ENCODE assay signal across 9 mouse cellular contexts in the genomic region with DNA sequence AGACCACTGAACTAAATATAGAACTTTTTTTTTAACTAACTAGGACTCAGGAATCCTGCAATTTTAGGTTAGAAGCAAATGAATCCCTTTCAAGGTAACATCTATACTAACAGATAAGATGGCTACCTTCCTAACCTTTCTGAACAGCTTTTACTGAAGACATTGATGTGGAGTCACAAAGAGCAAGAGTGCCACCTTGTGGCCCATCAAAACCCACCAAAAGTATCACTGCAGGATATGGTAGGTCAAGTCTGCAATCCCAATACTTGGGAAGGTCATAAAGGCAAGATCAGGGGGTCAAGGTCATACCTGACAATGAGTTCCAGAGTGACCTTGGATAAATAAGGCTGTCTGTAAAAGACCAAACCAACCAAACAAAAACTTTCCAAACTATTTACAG. TPM values are rescaled to one million over a fixed set of nuclear protein-coding genes. Genes with fewer than 3 reads are reported as not detected.
DNase-seq lines count a peak whose midpoint lies in the region; ATAC-seq lines count a peak whose summit lies in the region.
"Had no signal": no experiment of that assay in that cellular context is flagged by ENCODE, and none has a peak within 500 bp of the region (broad histone marks: within the 10 kb centered on the region; RNA-seq: fewer than 3 reads in every experiment).

No protein-coding gene starts in this region.

- no peak for ATAC-seq in liver, embryonic 13.5 days (ENCODE audit: low read depth)
- ATAC-seq in erythroid progenitor cell, adult 5-6 weeks (replicated peaks; ENCODE audit: low FRiP score, poor library complexity, severe bottlenecking) = no peak

- no peak overlapping the region for H3K4me3 ChIP-seq in liver, embryonic 13.5 days (replicated peaks)

- no peaks in the 10 kb centered on the region for H3K4me1 ChIP-seq in liver, embryonic 13.5 days (replicated peaks)

- intact Hi-C loops in left cerebral cortex, postnatal 36 days (cut with DNase I) = no loop called here
- intact Hi-C loops in heart, postnatal 36 days (cut with DNase I) = loop anchor here (1.0 to 5.0 kb wide), 2 partner anchors 79 to 273 kb away; no protein-coding TSS in a partner anchor

- peak; percentile 14 to 22 for DNase-seq in left cerebral cortex, adult 18-20 months (ENCODE audit: low spot score in 2 of 2)
- no peak for DNase-seq in left cerebral cortex, postnatal 36 days (ENCODE audit: low spot score in 2 of 2)
- DNase-seq in NIH3T3 (ENCODE audit: low read depth) = peak; percentile 68
- peak; percentile 24 for DNase-seq in cerebellum, adult 11-12 months
- peak; percentile 29 to 43 for DNase-seq in heart, postnatal 36 days
- DNase-seq in liver, embryonic 13.5 days = peak; percentile 8
- DNase-seq in retina, postnatal 7 days (ENCODE audit: low read depth, low spot score) = peak; percentile 37

- no peak overlapping the region for H3K27ac ChIP-seq in liver, embryonic 13.5 days
- H3K27ac ChIP-seq: macrophage had no signal

- no peaks in the 10 kb centered on the region for H3K27me3 ChIP-seq in liver, embryonic 13.5 days

- no peak overlapping the region for H3K4me2 ChIP-seq in liver, embryonic 13.5 days

- no peak overlapping the region for H3K9ac ChIP-seq in liver, embryonic 13.5 days

- no peaks in the 10 kb centered on the region for H3K9me3 ChIP-seq in liver, embryonic 13.5 days (replicated peaks)

- peaks cover 17% of the 10 kb centered on the region; the same call in 1 of the 2 replicates for H3K36me3 ChIP-seq in liver, embryonic 13.5 days

RNA-seq across cellular contexts. Expression of a gene that starts 28.9 kb away (rescaled TPM):
- total RNA-seq in left cerebral cortex, adult 18-20 months (2021) = 10 to 100 TPM; 18.8 to 19.5 TPM
- total RNA-seq in left cerebral cortex, postnatal 36 days (2021) = 10 to 100 TPM; 14.6 to 23.4 TPM
- total RNA-seq in heart, postnatal 36 days (2021) = 1 to 10 TPM; 8.3 to 8.8 TPM
- polyA plus RNA-seq in liver, embryonic 13.5 days (2015; fragmentation: Nextera tagmentation; extraction: Ambion mirVana) = 8.6 and 10.0 TPM in 2 replicates
- 5.4 and 8.3 TPM in 2 replicates for total RNA-seq in erythroid progenitor cell, adult 5-6 weeks (2015; ENCODE audit: low replicate concordance)
- total RNA-seq in erythroid progenitor cell, adult 5-6 weeks (2017; ENCODE audit: low replicate concordance) = 8.2 and 10.3 TPM in 2 replicates

RNA-seq across cellular contexts. Expression of a gene that starts 40.2 kb away (rescaled TPM):
- 100 to 1,000 TPM; 143 to 155 TPM for total RNA-seq in left cerebral cortex, adult 18-20 months (2021)
- 100 to 1,000 TPM; 130 to 140 TPM for total RNA-seq in left cerebral cortex, postnatal 36 days (2021)
- 100 to 1,000 TPM; 155 to 167 TPM for total RNA-seq in heart, postnatal 36 days (2021)
- 265 and 297 TPM in 2 replicates for polyA plus RNA-seq in liver, embryonic 13.5 days (2015; fragmentation: Nextera tagmentation; extraction: Ambion mirVana)
- 108 and 135 TPM in 2 replicates for total RNA-seq in erythroid progenitor cell, adult 5-6 weeks (2015; ENCODE audit: low replicate concordance)
- 57.2 and 111 TPM in 2 replicates for total RNA-seq in erythroid progenitor cell, adult 5-6 weeks (2017; ENCODE audit: low replicate concordance)

Comparison
In these comparisons a context has a peak if more than half of its experiments do, and no peak if none do; other contexts are left out.
1. DNase-seq: peak in left cerebral cortex, adult 18-20 months (2 of 2), NIH3T3 (single experiment), cerebellum, adult 11-12 months (single experiment), heart, postnatal 36 days (2 of 2), liver, embryonic 13.5 days (single experiment) and retina, postnatal 7 days (single experiment); none in left cerebral cortex, postnatal 36 days (0 of 2).